Mouse (Mus musculus): ENCODE measurements at regions not wholly inside any gene's neighbourhood (a gene's known extent, or its start where the extent isn't known, plus 50 kb on each side); places are given as distances from the start of the nearest gene placed in this dataset.

- TF ChIP-seq CTCF (IDR thresholded peaks at IDR 0.05; ENCODE audit: borderline replicate concordance, insufficient read depth, low read length) (no peak), POLR2A (IDR thresholded peaks at IDR 0.05; ENCODE audit: low read depth, low read length) (no peak)
These were observed 321.4 kb downstream of the Sec16b start for GRCm38 (mm10) chr1:157827966-157828365.

All from embryonic fibroblast, embryonic 13.5 days (primary cell).